Mouse (Mus musculus) left cerebral cortex, adult 11 months (tissue): ENCODE measurements around the gene Ncor2.

Experiments used
- DNase-seq: peaks from one replicate; pipeline ENCODE4 v3.0.0; 2022; ENCODE audit warnings: low spot score

Gene Ncor2

GRCm38 (mm10) chr5:125125966-125126464 lies 53.0 kb downstream of the Ncor2 start:
- DNase-seq: no peak

- no peak for DNase-seq
Measured at GRCm38 (mm10) chr5:125125219-125125618, 53.8 kb downstream of the Ncor2 start.

GRCm38 (mm10) chr5:125124002-125124401 lies 55.0 kb downstream of the Ncor2 start:
- no peak for DNase-seq

GRCm38 (mm10) chr5:125123206-125123605 lies 55.8 kb downstream of the Ncor2 start:
- DNase-seq: no peak

- no peak for DNase-seq
Measured at GRCm38 (mm10) chr5:125122546-125122945, 56.5 kb downstream of the Ncor2 start.

- no peak for DNase-seq
Measured at GRCm38 (mm10) chr5:125122049-125122448, 57.0 kb downstream of the Ncor2 start.

GRCm38 (mm10) chr5:125120517-125121303 lies 58.3 kb downstream of the Ncor2 start:
- DNase-seq: no peak

- no peak for DNase-seq
Measured at GRCm38 (mm10) chr5:125117238-125117637, 61.8 kb downstream of the Ncor2 start.

- no peak for DNase-seq
Measured at GRCm38 (mm10) chr5:125113029-125113428, 66.0 kb downstream of the Ncor2 start.

- no peak for DNase-seq
Measured at GRCm38 (mm10) chr5:125112588-125112987, 66.4 kb downstream of the Ncor2 start.

- no peak for DNase-seq
Measured at GRCm38 (mm10) chr5:125111137-125111536, 67.9 kb downstream of the Ncor2 start.

GRCm38 (mm10) chr5:125110722-125111121 lies 68.3 kb downstream of the Ncor2 start:
- no peak for DNase-seq

- no peak for DNase-seq
Measured at GRCm38 (mm10) chr5:125110196-125110595, 68.8 kb downstream of the Ncor2 start.

- DNase-seq: peak; percentile 51
Measured at GRCm38 (mm10) chr5:125107011-125107651, 71.9 kb downstream of the Ncor2 start.

- no peak for DNase-seq
Measured at GRCm38 (mm10) chr5:125106191-125106590, 72.8 kb downstream of the Ncor2 start.

- no peak for DNase-seq
Measured at GRCm38 (mm10) chr5:125104841-125105240, 74.2 kb downstream of the Ncor2 start.

GRCm38 (mm10) chr5:125103396-125103795 lies 75.6 kb downstream of the Ncor2 start:
- DNase-seq: no peak

- DNase-seq: no peak
Measured at GRCm38 (mm10) chr5:125102907-125103306, 76.1 kb downstream of the Ncor2 start.

GRCm38 (mm10) chr5:125102352-125102751 lies 76.7 kb downstream of the Ncor2 start:
- DNase-seq: no peak

GRCm38 (mm10) chr5:125099785-125100350 lies 79.2 kb downstream of the Ncor2 start:
- no peak for DNase-seq

GRCm38 (mm10) chr5:125098692-125099091 lies 80.3 kb downstream of the Ncor2 start:
- DNase-seq: no peak

GRCm38 (mm10) chr5:125096368-125096767 lies 82.7 kb downstream of the Ncor2 start:
- DNase-seq: no peak
